Mouse (Mus musculus) cerebellum, adult 9-10 months (tissue): ENCODE results near the gene Hdac4.

ENCODE experiments used
- DNase-seq: peaks from one replicate; pipeline ENCODE4 v3.0.0; 2022

The Hdac4 gene

GRCm38 (mm10) chr1:92014496-92014895, 181.0 kb downstream of the Hdac4 start:
- no peak for DNase-seq

GRCm38 (mm10) chr1:92006666-92007065, 188.8 kb downstream of the Hdac4 start:
- no peak for DNase-seq

GRCm38 (mm10) chr1:92005617-92005940, 189.9 kb downstream of the Hdac4 start:
- no peak for DNase-seq

- DNase-seq: no peak
Measured at GRCm38 (mm10) chr1:92004906-92005616, 190.4 kb downstream of the Hdac4 start.

GRCm38 (mm10) chr1:92004122-92004521, 191.4 kb downstream of the Hdac4 start:
- DNase-seq: no peak

GRCm38 (mm10) chr1:92000226-92000625, 195.3 kb downstream of the Hdac4 start:
- DNase-seq: no peak

GRCm38 (mm10) chr1:91993658-91994165, 201.8 kb downstream of the Hdac4 start:
- DNase-seq: no peak

GRCm38 (mm10) chr1:91992652-91993051, 202.8 kb downstream of the Hdac4 start:
- DNase-seq: no peak

- DNase-seq: no peak
Measured at GRCm38 (mm10) chr1:91991597-91991996, 203.9 kb downstream of the Hdac4 start.

GRCm38 (mm10) chr1:91990852-91991251, 204.6 kb downstream of the Hdac4 start:
- no peak for DNase-seq

- no peak for DNase-seq
Measured at GRCm38 (mm10) chr1:91988866-91989265, 206.6 kb downstream of the Hdac4 start.

- peak; percentile 34 for DNase-seq
Measured at GRCm38 (mm10) chr1:91987431-91987830, 208.1 kb downstream of the Hdac4 start.

- no peak for DNase-seq
Measured at GRCm38 (mm10) chr1:91985783-91986182, 209.7 kb downstream of the Hdac4 start.

- DNase-seq: no peak
Measured at GRCm38 (mm10) chr1:91984507-91984906, 211.0 kb downstream of the Hdac4 start.

- DNase-seq: no peak
Measured at GRCm38 (mm10) chr1:91981381-91981780, 214.1 kb downstream of the Hdac4 start.

GRCm38 (mm10) chr1:91978443-91978842, 217.1 kb downstream of the Hdac4 start:
- DNase-seq: peak; percentile 17

GRCm38 (mm10) chr1:91968710-91969379, 226.7 kb downstream of the Hdac4 start:
- DNase-seq: peak; percentile 50

- DNase-seq: no peak
Measured at GRCm38 (mm10) chr1:91967041-91967440, 228.5 kb downstream of the Hdac4 start.

- DNase-seq: no peak
Measured at GRCm38 (mm10) chr1:91964486-91965335, 230.8 kb downstream of the Hdac4 start.

GRCm38 (mm10) chr1:91962256-91962655, 233.2 kb downstream of the Hdac4 start:
- peak; percentile 59 for DNase-seq

- no peak for DNase-seq
Measured at GRCm38 (mm10) chr1:91961231-91961630, 234.3 kb downstream of the Hdac4 start.

GRCm38 (mm10) chr1:91959891-91960290, 235.6 kb downstream of the Hdac4 start:
- no peak for DNase-seq

GRCm38 (mm10) chr1:91959044-91959443, 236.5 kb downstream of the Hdac4 start:
- no peak for DNase-seq

GRCm38 (mm10) chr1:91956229-91956628, 239.3 kb downstream of the Hdac4 start:
- no peak for DNase-seq
